9 mouse cellular contexts compared by ENCODE assay signal in the genomic region with DNA sequence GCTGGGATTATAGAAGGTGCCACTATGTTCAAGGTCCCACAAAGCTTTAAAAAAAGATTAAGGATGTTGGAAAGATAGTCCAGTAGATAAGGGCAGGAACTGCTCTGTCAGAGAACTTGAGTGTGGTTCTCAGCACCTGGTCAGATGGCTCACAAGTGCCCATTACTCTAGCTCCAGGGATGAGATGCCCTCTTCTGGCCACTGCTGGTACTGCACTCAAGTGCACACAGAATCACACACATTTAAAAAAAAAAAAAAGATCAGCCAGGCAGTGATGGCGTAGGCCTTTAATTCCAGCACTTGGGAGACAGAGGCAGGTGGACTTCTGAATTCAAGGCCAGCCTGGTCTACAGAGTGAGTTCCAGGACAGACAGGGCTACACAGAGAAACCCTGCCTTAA. TPM values are rescaled to one million over a fixed set of nuclear protein-coding genes. Genes with fewer than 3 reads are reported as not detected.
DNase-seq lines count a peak whose midpoint lies in the region; ATAC-seq and TF ChIP-seq lines count a peak whose summit lies in the region.
"Had no signal": no experiment of that assay in that cellular context is flagged by ENCODE, and none has a peak within 500 bp of the region (broad histone marks: within the 10 kb centered on the region; RNA-seq: fewer than 3 reads in every experiment).

No protein-coding gene starts in this region.

- no peaks in the 10 kb centered on the region for H3K9me3 ChIP-seq in hindbrain, embryonic 14.5 days (ENCODE audit: control insufficient read depth, low read length)
- H3K9me3 ChIP-seq: heart, embryonic 13.5 days had no signal

- H3K27me3 ChIP-seq in cerebellum, adult 2 months (ENCODE audit: control insufficient read depth, insufficient read depth, low read length): no peaks in the 10 kb centered on the region
- H3K27me3 ChIP-seq in hindbrain, embryonic 14.5 days (ENCODE audit: control insufficient read depth, insufficient read depth, low read length): no peaks in the 10 kb centered on the region
- H3K27me3 ChIP-seq: heart, embryonic 13.5 days had no signal

- peak; percentile 65 for TF ChIP-seq CTCF in cerebellum, adult 2 months (IDR thresholded peaks at IDR 0.05; ENCODE audit: borderline replicate concordance, insufficient read depth, low read depth, low read length)
- TF ChIP-seq CTCF in layer of hippocampus, adult 2 months (conservative IDR thresholded peaks at IDR 0.05): peak; percentile 80

- peak in 1 of 2 experiments; percentile 30 for DNase-seq in cerebellum, adult 2 months
- peak in 1 of 2 experiments; percentile 29 for DNase-seq in layer of hippocampus, adult 2 months (ENCODE audit: low spot score in 2 of 2)
- no peak for DNase-seq in layer of hippocampus, postnatal 14 days (ENCODE audit: low spot score in 2 of 2)
- peak; percentile 84 for DNase-seq in ES-CJ7 (ENCODE audit: low read depth, low spot score)
- DNase-seq in kidney, postnatal 36 days: peak; percentile 18 to 67
- peak; percentile 57 for DNase-seq in testis, postnatal 14 days (ENCODE audit: low spot score)
- DNase-seq in hindbrain, embryonic 14.5 days (ENCODE audit: low spot score): no peak

- no peak overlapping the region for H3K27ac ChIP-seq in cerebellum, adult 2 months (ENCODE audit: insufficient read depth, low read length)
- H3K27ac ChIP-seq in layer of hippocampus, adult 2 months: no peak overlapping the region
- H3K27ac ChIP-seq in hindbrain, embryonic 14.5 days: no peak overlapping the region

- no peak for ATAC-seq in cerebellum, adult (ENCODE audit: insufficient number of reproducible peaks, low FRiP score, low TSS enrichment)
- no peak for ATAC-seq in hindbrain, embryonic 14.5 days (ENCODE audit: low FRiP score)

- no peaks in the 10 kb centered on the region for H3K4me1 ChIP-seq in cerebellum, adult 2 months (ENCODE audit: control insufficient read depth, insufficient read depth, low read length)
- no peaks in the 10 kb centered on the region for H3K4me1 ChIP-seq in hindbrain, embryonic 14.5 days (replicated peaks; ENCODE audit: control insufficient read depth, insufficient read depth, low read length)

- H3K4me2 ChIP-seq in hindbrain, embryonic 14.5 days (replicated peaks): no peak overlapping the region
- H3K4me2 ChIP-seq: heart, embryonic 13.5 days had no signal

- H3K9ac ChIP-seq in hindbrain, embryonic 14.5 days: no peak overlapping the region
- H3K9ac ChIP-seq: heart, embryonic 13.5 days had no signal

- 97% methylated on average over 1 of the region's 1 CpGs for WGBS in cerebellum, adult 2 months
- WGBS in hindbrain, embryonic 14.5 days: 88% methylated on average over 1 of the region's 1 CpGs

- no peak for TF ChIP-seq POLR2A in cerebellum, adult 2 months (IDR thresholded peaks at IDR 0.05; ENCODE audit: borderline replicate concordance, insufficient read depth, low read length)

- H3K4me3 ChIP-seq in cerebellum, adult 2 months (replicated peaks; ENCODE audit: insufficient read depth, low read depth, low read length): no peak overlapping the region
- H3K4me3 ChIP-seq in layer of hippocampus, adult 2 months: no peak overlapping the region
- no peak overlapping the region for H3K4me3 ChIP-seq in hindbrain, embryonic 14.5 days (replicated peaks; ENCODE audit: low read length)
- H3K4me3 ChIP-seq: heart, embryonic 13.5 days had no signal

- no peaks in the 10 kb centered on the region; the same call in 1 of the 2 replicates for H3K36me3 ChIP-seq in hindbrain, embryonic 14.5 days (replicated peaks; ENCODE audit: control insufficient read depth, insufficient read depth)

RNA-seq across cellular contexts. Expression of a gene that starts 25.3 kb away (rescaled TPM):
- polyA plus RNA-seq in cerebellum, adult 2 months (2012; rRNA removed): 31.1 and 33.1 TPM in 2 replicates
- 10 to 100 TPM; 33.0 to 33.1 TPM for total RNA-seq in layer of hippocampus, adult 2 months (2021)
- 10 to 100 TPM; 34.3 to 34.4 TPM for total RNA-seq in layer of hippocampus, postnatal 14 days (2021)
- 15.8 and 17.0 TPM in 2 replicates for polyA plus RNA-seq in hindbrain, embryonic 14.5 days (2014; fragmentation: Nextera tagmentation; extraction: Ambion mirVana)

RNA-seq across cellular contexts. Expression of a gene that starts 45.3 kb away (rescaled TPM):
- polyA plus RNA-seq in cerebellum, adult 2 months (2012; rRNA removed): 131 and 141 TPM in 2 replicates
- 100 to 1,000 TPM; 100 to 103 TPM for total RNA-seq in layer of hippocampus, adult 2 months (2021)
- 10 to 100 TPM; 90.3 to 93.8 TPM for total RNA-seq in layer of hippocampus, postnatal 14 days (2021)
- polyA plus RNA-seq in hindbrain, embryonic 14.5 days (2014; fragmentation: Nextera tagmentation; extraction: Ambion mirVana): 68.9 and 71.4 TPM in 2 replicates

Comparison
In these comparisons a context has a peak if more than half of its experiments do, and no peak if none do; other contexts are left out.
1. DNase-seq: peak in ES-CJ7 (single experiment), kidney, postnatal 36 days (2 of 2) and testis, postnatal 14 days (single experiment); none in layer of hippocampus, postnatal 14 days (0 of 2) and hindbrain, embryonic 14.5 days (single experiment).